Mouse (Mus musculus) left cerebral cortex, postnatal 25 days (tissue): ENCODE data around the gene Leo1. TPM values are rescaled to one million over a fixed set of nuclear protein-coding genes. Genes with fewer than 3 reads are reported as not detected.
"Not testable (repeated sequence)": the region's sequence is repeated elsewhere in the genome, so short reads cannot be mapped to it uniquely, and the experiment has no call there.

ENCODE experiments used
- DNase-seq, 2 experiments: peaks; one replicate each; pipeline ENCODE4 v3.0.0; 2022; ENCODE audit warnings: low spot score in 2 of 2, mixed read lengths in 1 of 2
- intact Hi-C: fragments of 180-260 bp; cut with DNase I; formaldehyde crosslinking; loops from one replicate; pipeline ENCODE4 v1.15.1; 2025
- total RNA-seq, 2 experiments: library from RNA; stranded (reverse); gene quantifications; 2 replicates each; pipeline ENCODE4 v1.2.3; 2021

The Leo1 gene
- total RNA-seq, 2 experiments from 2014 or later = 25.5 to 29.1 TPM

- intact Hi-C loops = no loop called here
- no peak for DNase-seq
These were observed 14.4 kb downstream of the Leo1 start for GRCm38 (mm10) chr9:75455684-75456083.

GRCm38 (mm10) chr9:75463050-75463660, 21.8 kb downstream of the Leo1 start:
- DNase-seq = no peak
- intact Hi-C loops = no loop called here

- DNase-seq = peak; percentile 14 to 85
- intact Hi-C loops = loop anchor here (2.0 to 5.0 kb wide), 2 partner anchors 46 to 57 kb away; no protein-coding TSS in a partner anchor
These were observed 24.5 kb downstream of the Leo1 start for GRCm38 (mm10) chr9:75465856-75466255.

GRCm38 (mm10) chr9:75466641-75467040, 25.3 kb downstream of the Leo1 start:
- DNase-seq = no peak
- intact Hi-C loops = loop anchor here (2.0 to 5.0 kb wide), 2 partner anchors 46 to 58 kb away; no protein-coding TSS in a partner anchor

DNA sequence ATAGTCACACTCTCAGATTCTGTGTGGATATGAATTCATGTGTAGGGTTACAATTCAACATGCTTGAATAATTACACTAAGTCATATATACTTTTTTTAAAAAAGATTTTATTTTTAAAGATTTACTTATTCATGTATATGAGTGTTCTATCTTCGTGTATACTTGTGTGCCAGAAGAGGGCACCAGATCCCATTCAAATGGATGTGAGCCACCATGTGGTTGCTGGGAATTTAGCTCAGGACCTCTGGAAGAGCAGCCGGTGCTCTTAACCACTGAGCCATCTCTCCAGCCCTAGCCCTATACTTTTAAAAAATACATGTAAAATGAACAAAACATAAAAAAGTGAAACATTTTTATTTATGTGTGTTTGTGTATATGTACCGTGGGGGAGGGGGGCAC, 26.3 kb downstream of the Leo1 start:
- intact Hi-C loops = loop anchor here (2.0 to 5.0 kb wide), 2 partner anchors 45 to 59 kb away; no protein-coding TSS in a partner anchor

GRCm38 (mm10) chr9:75468297-75468696, 27.0 kb downstream of the Leo1 start:
- intact Hi-C loops = loop anchor here (5.0 kb wide), 1 partner anchor 44 kb away; no protein-coding TSS in a partner anchor
- DNase-seq = no peak

More for the DNA sequence above, 26.3 kb downstream of the Leo1 start:
- DNase-seq = no peak

- no peak for DNase-seq
- intact Hi-C loops = no loop called here
These were observed 35.9 kb downstream of the Leo1 start for GRCm38 (mm10) chr9:75477212-75477611.

GRCm38 (mm10) chr9:75479106-75479725, 37.9 kb downstream of the Leo1 start:
- intact Hi-C loops = no loop called here
- peak in 1 of 2 experiments; percentile 75 for DNase-seq

GRCm38 (mm10) chr9:75480536-75481075, 39.3 kb downstream of the Leo1 start:
- DNase-seq = peak in 1 of 2 experiments; percentile 68
- intact Hi-C loops = no loop called here

DNA sequence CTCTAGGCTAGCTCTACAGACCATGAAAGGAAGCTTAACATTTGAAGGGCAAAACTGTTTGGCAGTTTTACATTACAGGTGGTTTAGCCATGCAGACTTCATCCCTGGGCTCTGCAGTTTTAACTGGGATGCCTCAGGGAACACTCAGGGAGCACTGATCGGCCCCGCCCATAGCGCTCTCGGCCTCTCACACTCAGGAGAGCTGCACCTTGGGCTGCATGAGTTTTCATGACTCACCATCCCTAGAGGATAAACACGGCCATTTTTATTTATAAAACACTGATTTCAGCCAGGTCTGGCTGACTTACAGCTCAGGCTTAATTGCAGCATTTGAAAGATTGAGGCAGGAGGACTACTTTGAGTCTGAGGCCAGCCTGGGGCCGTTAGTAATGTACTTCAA, 43.9 kb downstream of the Leo1 start:
- intact Hi-C loops = no loop called here
- DNase-seq = no peak

DNA sequence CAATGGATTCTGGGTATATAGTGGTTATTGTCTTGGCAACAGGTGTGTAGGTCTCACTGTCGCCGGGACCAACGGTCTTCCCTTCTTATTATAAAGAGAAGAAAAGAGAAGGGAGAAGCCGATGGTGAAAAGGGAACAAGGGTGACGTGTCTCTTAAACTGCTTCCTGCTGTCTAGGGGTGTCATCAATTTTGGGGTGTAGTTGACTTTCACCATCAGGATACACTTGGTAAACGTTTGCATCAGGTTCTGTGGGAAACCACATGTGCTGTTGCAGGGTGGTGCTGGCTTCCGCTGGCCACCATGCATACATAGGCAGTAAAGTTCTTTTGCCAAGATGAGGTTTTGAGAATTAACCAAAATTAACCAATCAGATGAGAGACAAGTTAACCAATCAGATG, 46.9 kb downstream of the Leo1 start:
- intact Hi-C loops = not testable (repeated sequence)

GRCm38 (mm10) chr9:75494407-75495005, 53.2 kb downstream of the Leo1 start:
- intact Hi-C loops = no loop called here
- DNase-seq = no peak

More for the DNA sequence above, 46.9 kb downstream of the Leo1 start:
- DNase-seq = not testable (repeated sequence)

GRCm38 (mm10) chr9:75495945-75496344, 54.6 kb downstream of the Leo1 start:
- no peak for DNase-seq
- intact Hi-C loops = no loop called here

DNA sequence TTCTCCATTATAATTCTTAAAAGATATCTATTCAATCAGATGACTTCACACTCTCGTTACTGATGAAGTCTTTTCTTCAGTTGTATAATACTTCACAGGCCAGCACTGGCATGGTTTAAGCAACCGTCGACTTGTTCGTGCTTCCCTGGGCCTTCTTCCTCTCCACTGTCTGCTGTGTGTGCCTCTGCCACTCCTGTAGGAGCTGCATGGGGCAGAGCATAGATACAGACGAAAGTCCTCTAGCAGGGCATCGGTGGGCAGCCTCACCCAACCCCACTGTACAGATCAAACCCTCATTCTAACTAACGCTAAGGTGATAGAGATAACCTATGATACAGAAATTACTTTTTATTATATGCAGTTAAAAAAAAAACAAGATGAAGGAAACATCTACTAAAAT, 57.2 kb downstream of the Leo1 start:
- DNase-seq = no peak
- intact Hi-C loops = no loop called here

- peak in 1 of 2 experiments; percentile 64 for DNase-seq
- intact Hi-C loops = no loop called here
These were observed 63.0 kb downstream of the Leo1 start for GRCm38 (mm10) chr9:75504311-75504710.

GRCm38 (mm10) chr9:75511236-75511939, 70.1 kb downstream of the Leo1 start:
- peak in 1 of 2 experiments; percentile 63 for DNase-seq
- intact Hi-C loops = loop anchor here (5.0 kb wide), 1 partner anchor 44 kb away; no protein-coding TSS in a partner anchor

- intact Hi-C loops = loop anchor here (5.0 kb wide), 2 partner anchors 153 to 233 kb away; no protein-coding TSS in a partner anchor
- peak; percentile 61 to 85 for DNase-seq
These were observed 74.3 kb downstream of the Leo1 start for GRCm38 (mm10) chr9:75515464-75516113.
